Mouse (Mus musculus) G1E-ER4 (cell line): ENCODE results near the gene Afg3l1. TPM values are rescaled to one million over a fixed set of nuclear protein-coding genes. Genes with fewer than 3 reads are reported as not detected.

Experiments
- GATA1 ChIP-seq: IDR thresholded peaks from one replicate; pipeline ENCODE4 v1.8.0; 2012; ENCODE audit warnings: low read length, inconsistent platforms
- polyA plus RNA-seq: library from polyadenylated mRNA; stranded (reverse); fragments of >175 nt; gene quantifications from 2 replicates; pipeline ENCODE4 v1.2.3, GENCODE M21; 2012

The Afg3l1 gene
- polyA plus RNA-seq, 1 experiment = 25.4 TPM

- no peak for TF ChIP-seq GATA1
These were observed 14.1 kb upstream of the Afg3l1 start for GRCm38 (mm10) chr8:123463651-123464050.

- TF ChIP-seq GATA1 = no peak
These were observed 10.2 kb upstream of the Afg3l1 start for GRCm38 (mm10) chr8:123467476-123467875.

GRCm38 (mm10) chr8:123476911-123477736 lies 579 bp upstream of the Afg3l1 start:
- no peak for TF ChIP-seq GATA1

GRCm38 (mm10) chr8:123478456-123479218 lies 934 bp downstream of the Afg3l1 start:
- no peak for TF ChIP-seq GATA1

GRCm38 (mm10) chr8:123482627-123483026 lies 4.9 kb downstream of the Afg3l1 start:
- TF ChIP-seq GATA1 = no peak

GRCm38 (mm10) chr8:123491280-123492075 lies 13.8 kb downstream of the Afg3l1 start:
- TF ChIP-seq GATA1 = no peak

- no peak for TF ChIP-seq GATA1
These were observed 15.2 kb downstream of the Afg3l1 start for GRCm38 (mm10) chr8:123492898-123493297.

GRCm38 (mm10) chr8:123497699-123498098 lies 20.0 kb downstream of the Afg3l1 start:
- no peak for TF ChIP-seq GATA1

GRCm38 (mm10) chr8:123498963-123499362 lies 21.3 kb downstream of the Afg3l1 start:
- TF ChIP-seq GATA1 = no peak

GRCm38 (mm10) chr8:123499556-123499955 lies 21.9 kb downstream of the Afg3l1 start:
- no peak for TF ChIP-seq GATA1

- no peak for TF ChIP-seq GATA1
These were observed 24.5 kb downstream of the Afg3l1 start for GRCm38 (mm10) chr8:123502192-123502591.

- no peak for TF ChIP-seq GATA1
These were observed 26.2 kb downstream of the Afg3l1 start for GRCm38 (mm10) chr8:123503801-123504467.

GRCm38 (mm10) chr8:123504591-123505195 lies 27.0 kb downstream of the Afg3l1 start:
- TF ChIP-seq GATA1 = no peak

- no peak for TF ChIP-seq GATA1
These were observed 27.6 kb downstream of the Afg3l1 start for GRCm38 (mm10) chr8:123505267-123505666.

- TF ChIP-seq GATA1 = no peak
These were observed 28.0 kb downstream of the Afg3l1 start for GRCm38 (mm10) chr8:123505695-123506094.
